Mouse (Mus musculus): ENCODE measurements around the gene Scd4.

DNA sequence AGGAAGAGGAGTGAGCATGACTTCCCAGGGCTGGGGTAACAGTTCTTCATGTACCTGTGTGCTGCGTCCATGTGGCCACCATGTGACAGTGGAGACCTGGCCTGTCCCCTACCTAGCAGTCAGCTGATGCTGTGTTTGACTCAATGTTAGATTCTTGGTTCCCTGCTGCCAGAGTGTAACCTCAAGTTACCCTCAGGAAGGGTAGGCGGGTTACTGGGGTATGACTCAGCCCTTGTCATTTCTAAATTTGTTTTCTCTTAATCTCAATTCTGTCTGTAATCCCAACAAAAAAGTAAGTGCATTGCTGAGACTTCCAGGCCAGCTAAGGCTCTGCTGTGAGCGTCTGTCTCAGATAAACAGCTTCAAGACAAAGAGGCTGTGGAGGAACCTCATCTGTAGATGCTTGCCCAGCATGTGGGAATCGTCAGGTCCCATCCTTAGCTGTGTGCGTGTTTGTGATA, 61.1 kb downstream of the Scd4 start:
- TF ChIP-seq CTCF (IDR thresholded peaks at IDR 0.05; ENCODE audit: insufficient read depth, low read length) (no peak), POLR2A (IDR thresholded peaks at IDR 0.05; ENCODE audit: borderline replicate concordance, extremely low read depth, low read depth, low read length) (no peak)
